Mouse (Mus musculus) stomach, postnatal 0 days (tissue): ENCODE results near the gene Mrpl36. TPM values are rescaled to one million over a fixed set of nuclear protein-coding genes. Genes with fewer than 3 reads are reported as not detected.

Experiments used
- ATAC-seq: fragments of 200-750 bp; cut with Nextera tagmentation; 2 replicates; pipeline ENCODE4 v1.8.0; 2017; ENCODE audit not compliant: low FRiP score, low TSS enrichment
- DNase-seq: peaks from one replicate; pipeline ENCODE4 v3.0.0-alpha.2; 2016; ENCODE audit warnings: low spot score
- H3K27ac ChIP-seq: fragments of 300-500 bp; sonication (generic); replicated peaks from 2 replicates; pipeline ENCODE4 v1.5.1; 2014; ENCODE audit warnings: mild to moderate bottlenecking, control low read depth
- H3K27me3 ChIP-seq: fragments of 300-500 bp; sonication (generic); 2 replicates; pipeline ENCODE4 v1.6.1; 2014; ENCODE audit warnings: low read length; ENCODE audit not compliant: control insufficient read depth, insufficient read depth
- H3K36me3 ChIP-seq: fragments of 300-500 bp; sonication (generic); 2 replicates; pipeline ENCODE4 v1.6.1; 2014; ENCODE audit warnings: low read length, mixed read lengths; ENCODE audit not compliant: control insufficient read depth, insufficient read depth
- H3K4me1 ChIP-seq: fragments of 300-500 bp; sonication (generic); replicated peaks from 2 replicates; pipeline ENCODE4 v1.6.1; 2014; ENCODE audit warnings: antibody characterized with exemption; ENCODE audit not compliant: control insufficient read depth, insufficient read depth
- H3K4me2 ChIP-seq: fragments of 300-500 bp; sonication (generic); replicated peaks from 2 replicates; pipeline ENCODE4 v1.6.1; 2014; ENCODE audit warnings: low read depth, mild to moderate bottlenecking, control low read depth, moderate library complexity
- H3K4me3 ChIP-seq: fragments of 300-500 bp; sonication (generic); 2 replicates; pipeline ENCODE4 v1.5.1; 2014; ENCODE audit warnings: low read depth, low read length, control low read depth
- H3K9ac ChIP-seq: fragments of 300-500 bp; sonication (generic); 2 replicates; pipeline ENCODE4 v1.6.1; 2014; ENCODE audit warnings: mild to moderate bottlenecking, low read length, control low read depth, mixed read lengths
- H3K9me3 ChIP-seq: fragments of 300-500 bp; sonication (generic); 2 replicates; pipeline ENCODE4 v1.6.1; 2016; ENCODE audit warnings: low read length; ENCODE audit not compliant: control insufficient read depth
- CTCF ChIP-seq: IDR thresholded peaks from 2 replicates; pipeline ENCODE4 v1.5.1; 2016; ENCODE audit warnings: antibody characterized with exemption, low read depth, mild to moderate bottlenecking, moderate library complexity
- EP300 ChIP-seq: optimal IDR thresholded peaks from 2 replicates; pipeline ENCODE3; 2016; ENCODE audit warnings: antibody characterized with exemption
- WGBS: fragments of 180-500 bp; shearing (Covaris S2); extraction: QIAGEN DNeasy Blood & Tissue Kit; methylation state at CpG from one replicate; pipeline ENCODE4 v1.1.7; 2014; 5-methylcytosine and 5-hydroxymethylcytosine counted together
- polyA plus RNA-seq: library from polyadenylated mRNA; unstranded; fragments of >200 nt; fragmentation: Nextera tagmentation; extraction: Ambion mirVana; gene quantifications from 2 replicates; pipeline ENCODE4 v1.2.1, GENCODE M21; 2015

Gene Mrpl36
- polyA plus RNA-seq, 1 experiment from 2014 or later = 133 TPM

DNA sequence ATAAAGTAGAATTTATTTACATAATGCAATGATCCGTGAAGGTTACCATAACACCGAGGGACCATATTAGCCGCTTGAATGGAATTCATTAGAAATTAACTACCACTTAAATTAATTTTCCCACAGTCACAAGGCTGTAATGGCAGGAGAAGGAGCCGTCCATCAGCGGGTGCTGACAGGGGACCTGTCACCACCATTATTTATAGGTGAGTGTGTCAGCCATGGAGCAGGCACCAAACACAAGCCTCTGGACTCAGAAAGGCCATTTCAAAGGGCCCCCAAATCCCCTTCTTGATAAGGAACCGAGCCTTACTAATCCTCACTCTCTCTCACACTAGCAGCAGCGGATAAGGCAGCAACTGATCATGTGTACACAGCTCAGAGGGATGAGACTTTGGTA is 8.4 kb downstream of the Mrpl36 start:
- H3K4me2 ChIP-seq = no peak overlapping the region
- no peak overlapping the region for H3K9ac ChIP-seq
- no peak for DNase-seq
- H3K27me3 ChIP-seq = no peaks in the 10 kb centered on the region
- no peak overlapping the region for H3K4me3 ChIP-seq
- H3K36me3 ChIP-seq = no peaks in the 10 kb centered on the region
- no peaks in the 10 kb centered on the region for H3K9me3 ChIP-seq
- no peak overlapping the region for H3K27ac ChIP-seq
- H3K4me1 ChIP-seq = no peaks in the 10 kb centered on the region
- 37% methylated on average over 7 of the region's 7 CpGs for WGBS
- TF ChIP-seq EP300 (no peak), CTCF (no peak)
- ATAC-seq = no peak

DNA sequence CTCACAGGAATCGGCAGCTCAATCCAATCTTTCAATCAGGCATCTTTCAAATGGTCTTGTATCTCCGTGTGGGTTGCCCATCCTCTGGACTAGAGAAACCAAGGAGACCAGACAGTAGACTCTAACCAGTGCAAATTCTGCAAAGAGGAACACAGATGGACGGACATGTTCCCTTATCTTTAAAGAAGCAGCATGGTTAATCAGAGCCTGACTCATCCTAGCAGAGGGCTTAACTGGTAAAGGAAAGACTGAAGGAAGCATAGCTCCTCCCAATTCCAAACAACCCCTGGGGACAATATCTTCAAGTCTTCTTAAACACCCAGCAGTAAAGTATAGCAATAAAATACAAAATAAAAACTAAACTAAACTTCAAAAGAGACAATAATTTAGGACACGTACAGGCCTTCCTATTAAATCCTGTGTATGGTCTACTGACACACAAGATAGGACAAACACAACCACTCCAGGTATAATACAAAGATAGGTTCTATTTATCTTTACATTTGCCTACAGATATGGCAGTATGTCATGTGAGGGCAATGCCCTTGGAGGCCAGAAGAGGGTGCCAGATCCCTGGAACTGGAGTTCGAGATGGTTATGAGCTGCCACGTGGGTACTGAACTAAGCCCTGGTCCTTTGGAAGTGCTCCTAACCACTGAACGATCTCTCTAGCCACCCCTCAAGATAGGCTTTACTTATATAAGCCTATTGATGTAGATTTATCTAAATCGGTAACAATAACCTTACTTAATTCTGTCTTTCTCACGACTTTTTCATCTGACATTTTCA is 17.0 kb downstream of the Mrpl36 start:
- H3K9me3 ChIP-seq = no peaks in the 10 kb centered on the region
- no peak overlapping the region for H3K4me2 ChIP-seq
- no peak overlapping the region for H3K9ac ChIP-seq
- no peaks in the 10 kb centered on the region for H3K4me1 ChIP-seq
- no peak overlapping the region for H3K27ac ChIP-seq
- DNase-seq (no peak), ATAC-seq (no peak; the same call in 1 of the 2 replicates)
- peak; percentile 56 for TF ChIP-seq CTCF
- no peak for TF ChIP-seq EP300
- H3K4me3 ChIP-seq = no peak overlapping the region
- H3K36me3 ChIP-seq = no peaks in the 10 kb centered on the region
- WGBS = 75% methylated on average over 9 of the region's 9 CpGs
- no peaks in the 10 kb centered on the region for H3K27me3 ChIP-seq

DNA sequence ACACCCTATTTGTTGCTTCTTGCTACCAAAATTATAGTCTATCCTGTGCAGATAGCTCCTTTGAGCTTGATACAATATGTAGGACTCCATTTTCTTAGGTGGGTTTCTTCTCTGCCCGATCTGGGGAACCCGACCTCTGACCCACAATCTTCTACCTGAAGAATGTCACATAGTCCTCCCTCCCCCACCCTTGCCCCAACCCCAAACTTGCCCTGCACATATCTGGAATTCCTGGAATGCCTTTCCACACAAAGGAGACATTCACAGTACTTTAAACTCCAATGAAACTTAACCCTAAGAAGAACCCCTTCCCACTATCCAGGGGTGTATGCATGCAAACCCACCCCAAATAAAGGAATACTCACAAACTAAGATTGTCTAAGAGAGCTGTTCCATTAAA is 17.8 kb downstream of the Mrpl36 start:
- Histone ChIP-seq H3K9ac (no peak overlapping the region), H3K27me3 (no peaks in the 10 kb centered on the region), H3K27ac (no peak overlapping the region), H3K4me1 (no peaks in the 10 kb centered on the region), H3K4me3 (no peak overlapping the region), H3K9me3 (no peaks in the 10 kb centered on the region), H3K36me3 (no peaks in the 10 kb centered on the region), H3K4me2 (no peak overlapping the region)
- no peak for DNase-seq
- no peak for ATAC-seq
- 13% methylated on average over 2 of the region's 2 CpGs for WGBS
- TF ChIP-seq EP300 (no peak), CTCF (no peak)

DNA sequence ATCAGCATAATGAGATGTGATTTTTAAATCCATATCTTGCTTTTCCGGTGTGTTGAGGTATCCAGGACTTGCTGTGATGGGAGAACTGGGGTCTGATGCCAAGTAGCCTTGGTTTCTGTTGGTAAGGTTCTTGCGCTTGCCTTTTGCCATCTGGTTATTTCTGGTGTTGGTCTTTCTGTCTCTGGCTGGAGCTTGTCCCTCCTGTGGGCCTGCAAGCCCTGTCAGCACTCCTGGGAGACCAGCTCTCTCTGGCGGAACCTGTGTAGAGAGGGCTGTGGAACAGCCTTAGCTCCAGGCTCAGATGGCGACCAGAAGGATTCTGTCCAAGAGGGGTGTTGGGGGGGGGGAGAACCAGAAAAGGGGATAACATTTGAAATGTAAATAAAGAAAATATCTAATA is 18.4 kb downstream of the Mrpl36 start:
- no peaks in the 10 kb centered on the region for H3K4me1 ChIP-seq
- H3K27me3 ChIP-seq = no peaks in the 10 kb centered on the region
- no peak overlapping the region for H3K4me2 ChIP-seq
- ATAC-seq = no peak
- H3K4me3 ChIP-seq = no peak overlapping the region
- H3K36me3 ChIP-seq = no peaks in the 10 kb centered on the region
- no peaks in the 10 kb centered on the region for H3K9me3 ChIP-seq
- no peak overlapping the region for H3K27ac ChIP-seq
- 76% methylated on average over 4 of the region's 4 CpGs for WGBS
- TF ChIP-seq CTCF = no peak
- TF ChIP-seq EP300 = no peak
- H3K9ac ChIP-seq = no peak overlapping the region
- DNase-seq = no peak

DNA sequence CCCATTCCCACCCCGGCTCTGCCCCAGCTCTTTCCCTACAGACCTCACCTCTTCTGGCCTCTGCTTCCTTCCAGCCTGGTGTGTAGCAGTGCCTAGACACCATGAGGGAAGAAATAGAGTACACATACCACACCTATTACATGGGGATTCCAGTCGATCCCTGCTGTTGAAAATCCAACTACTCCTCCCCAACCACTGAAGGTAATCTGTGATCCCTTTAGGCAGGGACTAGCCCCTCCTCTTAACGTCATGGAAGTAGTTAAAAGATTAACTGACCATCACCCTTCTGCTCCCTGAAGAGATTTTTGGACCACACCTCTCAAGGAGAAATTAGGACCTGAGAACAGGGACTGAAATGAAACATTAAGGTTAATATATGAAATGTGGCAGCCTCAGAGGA is 18.9 kb downstream of the Mrpl36 start:
- Histone ChIP-seq H3K4me3 (no peak overlapping the region), H3K4me2 (no peak overlapping the region), H3K36me3 (no peaks in the 10 kb centered on the region), H3K9ac (no peak overlapping the region), H3K27me3 (no peaks in the 10 kb centered on the region), H3K9me3 (no peaks in the 10 kb centered on the region), H3K4me1 (no peaks in the 10 kb centered on the region), H3K27ac (no peak overlapping the region)
- 50% methylated on average over 3 of the region's 3 CpGs for WGBS
- no peak for ATAC-seq
- no peak for DNase-seq
- TF ChIP-seq EP300 = no peak
- TF ChIP-seq CTCF = no peak

DNA sequence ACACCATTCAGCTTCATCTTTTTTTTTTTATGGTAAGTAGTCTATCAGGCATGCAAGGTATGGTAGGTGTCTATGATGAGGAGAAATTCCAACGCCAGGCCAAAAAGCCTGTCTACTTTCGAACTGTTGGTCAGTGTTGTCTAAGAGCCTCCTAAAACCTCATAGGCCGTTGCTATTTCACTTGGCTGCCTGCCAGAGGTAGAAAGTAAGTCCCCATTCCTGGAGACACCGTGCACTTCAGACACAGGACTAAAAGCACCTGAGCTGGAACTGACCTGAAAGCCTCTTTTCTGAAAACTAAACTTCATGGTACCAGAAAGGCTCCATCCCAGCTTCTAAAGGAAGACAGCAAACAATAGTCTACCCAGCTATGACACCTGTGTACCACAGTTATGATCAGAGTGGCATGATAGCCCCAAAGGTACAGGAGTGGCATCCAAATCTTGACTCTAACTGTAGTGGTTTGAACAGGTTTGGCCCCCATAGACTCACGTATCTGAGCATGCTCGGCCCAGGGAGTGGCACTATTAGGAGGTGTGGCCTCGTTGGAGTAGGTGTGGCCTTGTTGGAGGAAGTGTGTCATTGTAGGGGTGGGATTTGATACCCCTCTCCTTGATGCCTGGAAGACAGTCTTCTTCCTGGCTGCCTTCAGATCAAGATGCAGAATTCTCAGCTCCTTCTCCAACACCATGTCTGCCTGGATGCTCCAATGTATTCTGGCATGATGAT is 19.8 kb downstream of the Mrpl36 start:
- H3K27ac ChIP-seq = no peak overlapping the region

More for the DNA sequence above, 19.8 kb downstream of the Mrpl36 start:
- Histone ChIP-seq H3K4me2 (no peak overlapping the region), H3K9me3 (no peaks in the 10 kb centered on the region), H3K9ac (no peak overlapping the region), H3K4me1 (no peaks in the 10 kb centered on the region), H3K4me3 (no peak overlapping the region), H3K36me3 (no peaks in the 10 kb centered on the region), H3K27me3 (no peaks in the 10 kb centered on the region)
- ATAC-seq = no peak
- no peak for DNase-seq
- TF ChIP-seq CTCF = no peak
- 70% methylated on average over 7 of the region's 7 CpGs for WGBS
